18 mouse cellular contexts compared by ENCODE assay signal in the genomic region with DNA sequence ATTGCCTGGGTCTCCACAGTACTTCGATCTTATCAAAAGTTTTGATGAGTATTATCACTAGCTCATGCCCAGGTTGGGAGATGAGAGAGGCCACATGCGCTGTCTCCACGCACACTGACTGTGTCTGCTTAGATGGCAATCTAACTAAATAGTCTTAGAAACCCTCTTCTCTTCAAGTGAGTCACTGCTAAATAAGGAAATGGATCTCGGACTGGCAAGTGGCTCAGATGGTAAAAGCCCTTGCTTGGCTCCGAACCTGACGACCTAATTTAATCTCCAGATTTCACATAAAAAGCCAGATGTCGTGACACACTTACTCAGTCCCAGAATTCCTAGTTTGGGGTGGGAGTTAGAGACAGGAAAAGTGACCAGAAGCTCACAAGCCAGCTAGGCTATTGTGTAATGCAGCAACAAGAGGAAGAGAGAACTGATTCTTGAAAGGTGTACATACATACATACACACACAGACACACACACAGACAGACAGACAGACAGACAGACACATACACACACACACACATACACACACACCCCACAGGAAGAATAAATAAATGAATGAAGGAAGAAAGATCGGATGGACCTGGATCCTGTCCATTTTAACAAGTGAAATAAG.
A peak's percentile ranks its signal among the peaks of the same experiment; 100 is the strongest.
DNase-seq lines count a peak whose midpoint lies in the region; ATAC-seq and TF ChIP-seq lines count a peak whose summit lies in the region.
"Had no signal": no experiment of that assay in that cellular context is flagged by ENCODE, and none has a peak within 500 bp of the region (broad histone marks: within the 10 kb centered on the region; RNA-seq: fewer than 3 reads in every experiment).

No protein-coding gene starts in this region.

- no peaks in the 10 kb centered on the region for H3K36me3 ChIP-seq in heart, embryonic 13.5 days
- no peaks in the 10 kb centered on the region for H3K36me3 ChIP-seq in myocyte (ENCODE audit: control insufficient read depth, insufficient read depth)
- H3K36me3 ChIP-seq in forebrain, postnatal 0 days (ENCODE audit: insufficient read depth): no peaks in the 10 kb centered on the region
- H3K36me3 ChIP-seq: limb, embryonic 12.5 days; liver, embryonic 15.5 days; midbrain, embryonic 13.5 days had no signal

- peak overlapping the region; percentile 63 for H3K9ac ChIP-seq in heart, embryonic 13.5 days
- no peak overlapping the region for H3K9ac ChIP-seq in forebrain, postnatal 0 days
- H3K9ac ChIP-seq: limb, embryonic 12.5 days; liver, embryonic 15.5 days; midbrain, embryonic 13.5 days had no signal

- no peak overlapping the region for H3ac ChIP-seq in myocyte (ENCODE audit: control insufficient read depth, insufficient read length)

- H3K79me2 ChIP-seq in myocyte (ENCODE audit: control insufficient read depth, insufficient read depth): no peaks in the 10 kb centered on the region

- peaks cover 60% of the 10 kb centered on the region for H3K4me1 ChIP-seq in heart, embryonic 13.5 days
- no peaks in the 10 kb centered on the region for H3K4me1 ChIP-seq in forebrain, postnatal 0 days (ENCODE audit: insufficient read depth)
- H3K4me1 ChIP-seq: liver, embryonic 15.5 days; midbrain, embryonic 13.5 days had no signal

- no peak for TF ChIP-seq POLR2A in myocyte (IDR thresholded peaks at IDR 0.05; ENCODE audit: insufficient read length, low read depth)

- 29% methylated on average over 8 of the region's 8 CpGs for WGBS in heart, embryonic 13.5 days
- 71% methylated on average over 8 of the region's 8 CpGs for WGBS in forebrain, postnatal 0 days

- DNase-seq in heart, adult 8-10 months (ENCODE audit: low spot score): no peak
- DNase-seq in MN1 (ENCODE audit: low spot score): peak; percentile 46
- peak; percentile 27 for DNase-seq in NIH3T3 (ENCODE audit: low read depth)
- DNase-seq in forebrain, postnatal 0 days: no peak
- DNase-seq: cerebellum, adult 8-10 months; kidney, adult 2 months; kidney, postnatal 4 days; lung, postnatal 36 days; spleen, adult 18-20 months had no signal

- H3K27ac ChIP-seq in heart, embryonic 13.5 days (replicated peaks): peak overlapping the region; percentile 87
- no peak overlapping the region for H3K27ac ChIP-seq in forebrain, postnatal 0 days (ENCODE audit: low read depth, low read length)
- H3K27ac ChIP-seq: limb, embryonic 12.5 days; liver, embryonic 15.5 days; midbrain, embryonic 13.5 days had no signal

- peak overlapping the region; percentile 18; the same call in 1 of the 2 replicates for H3K4me2 ChIP-seq in heart, embryonic 13.5 days
- H3K4me2 ChIP-seq in myocyte (ENCODE audit: low read depth): peak overlapping the region; percentile 31
- H3K4me2 ChIP-seq in forebrain, postnatal 0 days (ENCODE audit: low read depth): no peak overlapping the region
- H3K4me2 ChIP-seq: limb, embryonic 12.5 days; liver, embryonic 15.5 days; midbrain, embryonic 13.5 days had no signal

- no peak for TF ChIP-seq CTCF in forebrain, postnatal 0 days (IDR thresholded peaks at IDR 0.05; ENCODE audit: low read depth)

- no peak overlapping the region for H3K4me3 ChIP-seq in heart, embryonic 13.5 days
- no peak overlapping the region for H3K4me3 ChIP-seq in myocyte
- no peak overlapping the region for H3K4me3 ChIP-seq in forebrain, postnatal 0 days (ENCODE audit: low read depth, low read length)
- H3K4me3 ChIP-seq: erythroblast, embryonic 14.5 days; limb, embryonic 12.5 days; liver, embryonic 15.5 days; midbrain, embryonic 13.5 days had no signal

- ATAC-seq in heart, embryonic 13.5 days (ENCODE audit: extremely low read depth, insufficient number of reproducible peaks, low FRiP score, low TSS enrichment): no peak
- no peak for ATAC-seq in CD4-positive, CD25-positive, alpha-beta regulatory T cell, adult 4 months
- no peak for ATAC-seq in forebrain, postnatal 0 days
- ATAC-seq: midbrain, embryonic 13.5 days; Patski had no signal

- no peaks in the 10 kb centered on the region for H3K27me3 ChIP-seq in heart, embryonic 13.5 days (replicated peaks)
- H3K27me3 ChIP-seq in myocyte (ENCODE audit: control insufficient read depth, insufficient read depth, insufficient read length): no peaks in the 10 kb centered on the region
- no peaks in the 10 kb centered on the region for H3K27me3 ChIP-seq in forebrain, postnatal 0 days (ENCODE audit: insufficient read depth, low read length)
- H3K27me3 ChIP-seq: CH12.LX; limb, embryonic 12.5 days; liver, embryonic 15.5 days; midbrain, embryonic 13.5 days; Patski had no signal

- no peaks in the 10 kb centered on the region for H3K9me3 ChIP-seq in heart, embryonic 13.5 days
- no peaks in the 10 kb centered on the region for H3K9me3 ChIP-seq in forebrain, postnatal 0 days (ENCODE audit: low read length)
- H3K9me3 ChIP-seq: limb, embryonic 12.5 days; liver, embryonic 15.5 days; midbrain, embryonic 13.5 days had no signal

TF ChIP-seq in myocyte, 11 proteins besides CTCF, POLR2A, EP300 and RAD21:
- TF ChIP-seq SRF (IDR thresholded peaks at IDR 0.05; ENCODE audit: control insufficient read depth, insufficient read length, low read depth): peak; percentile 85
- no peak for TF ChIP-seq E2F4 (IDR thresholded peaks at IDR 0.05; ENCODE audit: insufficient read depth)
- TF ChIP-seq USF1 (IDR thresholded peaks at IDR 0.05; ENCODE audit: low read depth): no peak
- TF ChIP-seq POLR2AphosphoS2 (IDR thresholded peaks at IDR 0.05; ENCODE audit: insufficient read length, low read depth): no peak

Comparison
In these comparisons a context has a peak if more than half of its experiments do, and no peak if none do; other contexts are left out.
1. DNase-seq: peak in MN1 (single experiment) and NIH3T3 (single experiment); none in heart, adult 8-10 months (single experiment) and forebrain, postnatal 0 days (single experiment).